Mouse (Mus musculus) forebrain, embryonic 15.5 days (tissue): ENCODE results near the gene Pitpna. TPM values are rescaled to one million over a fixed set of nuclear protein-coding genes. Genes with fewer than 3 reads are reported as not detected.

Experiments
- ATAC-seq: fragments of 200-750 bp; cut with Nextera tagmentation; replicated peaks from 2 replicates; pipeline ENCODE4 v1.8.0; 2017; ENCODE audit warnings: mild to moderate bottlenecking, moderate TSS enrichment, moderate library complexity
- H3K27ac ChIP-seq: fragments of 300-500 bp; sonication (generic); replicated peaks from 2 replicates; pipeline ENCODE4 v1.5.1; 2015; ENCODE audit warnings: mild to moderate bottlenecking, inconsistent platforms
- H3K27me3 ChIP-seq: fragments of 300-500 bp; sonication (generic); 2 replicates; pipeline ENCODE4 v1.6.1; 2015; ENCODE audit warnings: inconsistent platforms
- H3K36me3 ChIP-seq: fragments of 300-500 bp; sonication (generic); 2 replicates; pipeline ENCODE4 v1.6.1; 2015; ENCODE audit warnings: mild to moderate bottlenecking, inconsistent platforms
- H3K4me1 ChIP-seq: fragments of 300-500 bp; sonication (generic); 2 replicates; pipeline ENCODE4 v1.6.1; 2015; ENCODE audit warnings: inconsistent platforms
- H3K4me2 ChIP-seq: fragments of 300-500 bp; sonication (generic); replicated peaks from 2 replicates; pipeline ENCODE4 v1.6.1; 2015; ENCODE audit warnings: mild to moderate bottlenecking, inconsistent platforms
- H3K4me3 ChIP-seq: fragments of 300-500 bp; sonication (generic); 2 replicates; pipeline ENCODE4 v1.5.1; 2015; ENCODE audit warnings: mild to moderate bottlenecking, inconsistent platforms
- H3K9ac ChIP-seq: fragments of 300-500 bp; sonication (generic); replicated peaks from 2 replicates; pipeline ENCODE4 v1.6.1; 2015; ENCODE audit warnings: mild to moderate bottlenecking, inconsistent platforms
- H3K9me3 ChIP-seq: fragments of 300-500 bp; sonication (generic); 2 replicates; pipeline ENCODE4 v1.6.1; 2016; ENCODE audit warnings: inconsistent platforms
- WGBS: fragments of 180-500 bp; shearing (Covaris S2); methylation state at CpG from one replicate; pipeline ENCODE4 v1.1.7; 2015; ENCODE audit warnings: mixed read lengths; 5-methylcytosine and 5-hydroxymethylcytosine counted together
- polyA plus RNA-seq: library from polyadenylated mRNA; unstranded; fragments of >200 nt; fragmentation: Nextera tagmentation; extraction: Ambion mirVana; gene quantifications from 2 replicates; pipeline ENCODE4 v1.2.1, GENCODE M21; 2015

Pitpna gene
- 92.4 and 97.7 TPM in 2 replicates for polyA plus RNA-seq

- peak; percentile 96 for ATAC-seq
- Histone ChIP-seq H3K4me2 (peak within 1 kb of the TSS; percentile 76), H3K9ac (peak within 1 kb of the TSS; percentile 94), H3K27me3 (no peaks in the 10 kb centered on the region), H3K4me1 (peaks cover 25% of the 10 kb centered on the region), H3K36me3 (0 out of 2 replicates have a peak, but pooled peaks cover 2% of the 10 kb centered on the region), H3K4me3 (peak within 1 kb of the TSS; percentile 96), H3K27ac (peak within 1 kb of the TSS; percentile 86), H3K9me3 (no peaks in the 10 kb centered on the region)
- 5% methylated on average over 47 of the region's 49 CpGs for WGBS
Measured at GRCm38 (mm10) chr11:75587493-75588284, at the start of gene Pitpna. TSS of gene Pitpna (plus strand) at chr11:75588097.

GRCm38 (mm10) chr11:75538184-75538969, 49.5 kb upstream of the Pitpna start:
- Histone ChIP-seq H3K9ac (no peak overlapping the region), H3K4me3 (no peak overlapping the region), H3K4me1 (peaks cover 31% of the 10 kb centered on the region), H3K9me3 (no peaks in the 10 kb centered on the region), H3K36me3 (no peaks in the 10 kb centered on the region), H3K4me2 (no peak overlapping the region), H3K27ac (0 out of 2 replicates have a peak overlapping the region, but pooled peaks have one; percentile 3), H3K27me3 (no peaks in the 10 kb centered on the region)
- 64% methylated on average over 9 of the region's 9 CpGs for WGBS
- no peak for ATAC-seq

- H3K27me3 ChIP-seq, result no peaks in the 10 kb centered on the region
- no peak overlapping the region for H3K9ac ChIP-seq
- WGBS, result 79% methylated on average over 13 of the region's 13 CpGs
- H3K4me3 ChIP-seq, result no peak overlapping the region
- no peak overlapping the region for H3K27ac ChIP-seq
- ATAC-seq, result no peak
- H3K9me3 ChIP-seq, result no peaks in the 10 kb centered on the region
- H3K36me3 ChIP-seq, result no peaks in the 10 kb centered on the region
- H3K4me1 ChIP-seq, result peaks cover 27% of the 10 kb centered on the region
- H3K4me2 ChIP-seq, result no peak overlapping the region
Measured at GRCm38 (mm10) chr11:75538970-75539299, 49.0 kb upstream of the Pitpna start.

GRCm38 (mm10) chr11:75540209-75540608, 47.7 kb upstream of the Pitpna start:
- no peak for ATAC-seq
- no peak overlapping the region for H3K4me2 ChIP-seq
- H3K27ac ChIP-seq, result peak overlapping the region; percentile 47
- no peak overlapping the region for H3K9ac ChIP-seq
- H3K9me3 ChIP-seq, result no peaks in the 10 kb centered on the region
- no peaks in the 10 kb centered on the region for H3K36me3 ChIP-seq
- no peaks in the 10 kb centered on the region for H3K27me3 ChIP-seq
- H3K4me1 ChIP-seq, result peaks cover 23% of the 10 kb centered on the region
- H3K4me3 ChIP-seq, result no peak overlapping the region
- WGBS, result 83% methylated on average over 8 of the region's 8 CpGs

GRCm38 (mm10) chr11:75540710-75541581, 47.0 kb upstream of the Pitpna start:
- WGBS, result 65% methylated on average over 19 of the region's 19 CpGs
- H3K36me3 ChIP-seq, result no peaks in the 10 kb centered on the region
- no peak overlapping the region for H3K4me3 ChIP-seq
- no peaks in the 10 kb centered on the region for H3K27me3 ChIP-seq
- peaks cover 22% of the 10 kb centered on the region for H3K4me1 ChIP-seq
- 0 out of 2 replicates have a peak, but pooled peaks have one; percentile 33 for ATAC-seq
- H3K27ac ChIP-seq, result peak overlapping the region; percentile 47
- H3K4me2 ChIP-seq, result no peak overlapping the region
- no peaks in the 10 kb centered on the region for H3K9me3 ChIP-seq
- no peak overlapping the region for H3K9ac ChIP-seq

GRCm38 (mm10) chr11:75544713-75545112, 43.2 kb upstream of the Pitpna start:
- Histone ChIP-seq H3K9ac (no peak overlapping the region), H3K27ac (no peak overlapping the region), H3K27me3 (no peaks in the 10 kb centered on the region), H3K36me3 (no peaks in the 10 kb centered on the region), H3K4me3 (no peak overlapping the region), H3K4me1 (peaks cover 16% of the 10 kb centered on the region), H3K9me3 (no peaks in the 10 kb centered on the region), H3K4me2 (no peak overlapping the region)
- WGBS, result 81% methylated on average over 9 of the region's 9 CpGs
- ATAC-seq, result no peak

GRCm38 (mm10) chr11:75546057-75546456, 41.8 kb upstream of the Pitpna start:
- no peak for ATAC-seq
- Histone ChIP-seq H3K4me1 (peaks cover 19% of the 10 kb centered on the region), H3K9ac (no peak overlapping the region), H3K27me3 (no peaks in the 10 kb centered on the region), H3K27ac (no peak overlapping the region), H3K4me2 (no peak overlapping the region), H3K36me3 (no peaks in the 10 kb centered on the region), H3K9me3 (no peaks in the 10 kb centered on the region), H3K4me3 (no peak overlapping the region)
- WGBS, result 80% methylated on average over 4 of the region's 4 CpGs

- 45% methylated on average over 5 of the region's 5 CpGs for WGBS
- Histone ChIP-seq H3K4me1 (peaks cover 27% of the 10 kb centered on the region), H3K27ac (no peak overlapping the region), H3K36me3 (no peaks in the 10 kb centered on the region), H3K9ac (no peak overlapping the region), H3K4me3 (no peak overlapping the region), H3K9me3 (no peaks in the 10 kb centered on the region), H3K4me2 (no peak overlapping the region), H3K27me3 (no peaks in the 10 kb centered on the region)
- peak; percentile 26; the same call in 1 of the 2 replicates for ATAC-seq
Measured at GRCm38 (mm10) chr11:75549658-75550111, 38.2 kb upstream of the Pitpna start.

GRCm38 (mm10) chr11:75550200-75550946, 37.5 kb upstream of the Pitpna start:
- Histone ChIP-seq H3K4me2 (no peak overlapping the region), H3K4me3 (no peak overlapping the region), H3K27ac (no peak overlapping the region), H3K9ac (no peak overlapping the region), H3K27me3 (no peaks in the 10 kb centered on the region), H3K36me3 (no peaks in the 10 kb centered on the region), H3K4me1 (peaks cover 27% of the 10 kb centered on the region), H3K9me3 (no peaks in the 10 kb centered on the region)
- ATAC-seq, result 0 out of 2 replicates have a peak, but pooled peaks have one; percentile 16
- WGBS, result 50% methylated on average over 12 of the region's 12 CpGs

- Histone ChIP-seq H3K4me2 (no peak overlapping the region), H3K36me3 (no peaks in the 10 kb centered on the region), H3K9me3 (no peaks in the 10 kb centered on the region), H3K27me3 (no peaks in the 10 kb centered on the region), H3K4me3 (no peak overlapping the region), H3K27ac (no peak overlapping the region), H3K9ac (no peak overlapping the region), H3K4me1 (peaks cover 27% of the 10 kb centered on the region)
- WGBS, result 87% methylated on average over 5 of the region's 5 CpGs
- ATAC-seq, result no peak
Measured at GRCm38 (mm10) chr11:75551321-75551720, 36.6 kb upstream of the Pitpna start.

GRCm38 (mm10) chr11:75551961-75552441, 35.9 kb upstream of the Pitpna start:
- Histone ChIP-seq H3K27ac (no peak overlapping the region; the same call in 1 of the 2 replicates), H3K4me2 (no peak overlapping the region), H3K36me3 (no peaks in the 10 kb centered on the region), H3K9ac (0 out of 2 replicates have a peak overlapping the region, but pooled peaks have one; percentile 5), H3K4me3 (no peak overlapping the region), H3K4me1 (peaks cover 27% of the 10 kb centered on the region), H3K9me3 (no peaks in the 10 kb centered on the region), H3K27me3 (no peaks in the 10 kb centered on the region)
- 55% methylated on average over 9 of the region's 9 CpGs for WGBS
- no peak for ATAC-seq
